Mouse (Mus musculus) heart, embryonic 13.5 days (tissue): ENCODE data around the gene Anpep. TPM values are rescaled to one million over a fixed set of nuclear protein-coding genes. Genes with fewer than 3 reads are reported as not detected.

Experiments
- ATAC-seq: fragments of 200-750 bp; cut with Nextera tagmentation; 2 replicates; pipeline ENCODE4 v1.8.0; 2017; ENCODE audit warnings: moderate TSS enrichment; ENCODE audit not compliant: insufficient number of reproducible peaks, low FRiP score, low TSS enrichment; ENCODE audit errors: extremely low read depth
- H3K27ac ChIP-seq: fragments of 300-500 bp; sonication (generic); replicated peaks from 2 replicates; pipeline ENCODE4 v1.5.1; 2015; ENCODE audit warnings: moderate library complexity, mild to moderate bottlenecking, inconsistent platforms
- H3K27me3 ChIP-seq: fragments of 300-500 bp; sonication (generic); replicated peaks from 2 replicates; pipeline ENCODE4 v1.6.1; 2015; ENCODE audit warnings: mild to moderate bottlenecking, inconsistent platforms
- H3K36me3 ChIP-seq: fragments of 300-500 bp; sonication (generic); 2 replicates; pipeline ENCODE4 v1.6.1; 2015; ENCODE audit warnings: mild to moderate bottlenecking, inconsistent platforms
- H3K4me1 ChIP-seq: fragments of 300-500 bp; sonication (generic); 2 replicates; pipeline ENCODE4 v1.6.1; 2015; ENCODE audit warnings: inconsistent platforms
- H3K4me2 ChIP-seq: fragments of 300-500 bp; sonication (generic); 2 replicates; pipeline ENCODE4 v1.6.1; 2015; ENCODE audit warnings: inconsistent platforms, mild to moderate bottlenecking, moderate library complexity
- H3K4me3 ChIP-seq: fragments of 300-500 bp; sonication (generic); 2 replicates; pipeline ENCODE4 v1.5.1; 2015; ENCODE audit warnings: moderate library complexity, mild to moderate bottlenecking, inconsistent platforms
- H3K9ac ChIP-seq: fragments of 300-500 bp; sonication (generic); 2 replicates; pipeline ENCODE4 v1.6.1; 2015; ENCODE audit warnings: inconsistent platforms, mild to moderate bottlenecking, moderate library complexity
- H3K9me3 ChIP-seq: fragments of 300-500 bp; sonication (generic); 2 replicates; pipeline ENCODE4 v1.6.1; 2016; ENCODE audit warnings: inconsistent platforms
- WGBS: fragments of 180-500 bp; shearing (Covaris S2); methylation state at CpG from one replicate; pipeline ENCODE4 v1.1.7; 2015; ENCODE audit warnings: mixed read lengths; 5-methylcytosine and 5-hydroxymethylcytosine counted together
- polyA plus RNA-seq: library from polyadenylated mRNA; unstranded; fragments of >200 nt; fragmentation: Nextera tagmentation; extraction: Ambion mirVana; gene quantifications from 2 replicates; pipeline ENCODE4 v1.2.1, GENCODE M21; 2015

The Anpep gene
- polyA plus RNA-seq, 1 experiment from 2014 or later: 7.3 TPM

DNA sequence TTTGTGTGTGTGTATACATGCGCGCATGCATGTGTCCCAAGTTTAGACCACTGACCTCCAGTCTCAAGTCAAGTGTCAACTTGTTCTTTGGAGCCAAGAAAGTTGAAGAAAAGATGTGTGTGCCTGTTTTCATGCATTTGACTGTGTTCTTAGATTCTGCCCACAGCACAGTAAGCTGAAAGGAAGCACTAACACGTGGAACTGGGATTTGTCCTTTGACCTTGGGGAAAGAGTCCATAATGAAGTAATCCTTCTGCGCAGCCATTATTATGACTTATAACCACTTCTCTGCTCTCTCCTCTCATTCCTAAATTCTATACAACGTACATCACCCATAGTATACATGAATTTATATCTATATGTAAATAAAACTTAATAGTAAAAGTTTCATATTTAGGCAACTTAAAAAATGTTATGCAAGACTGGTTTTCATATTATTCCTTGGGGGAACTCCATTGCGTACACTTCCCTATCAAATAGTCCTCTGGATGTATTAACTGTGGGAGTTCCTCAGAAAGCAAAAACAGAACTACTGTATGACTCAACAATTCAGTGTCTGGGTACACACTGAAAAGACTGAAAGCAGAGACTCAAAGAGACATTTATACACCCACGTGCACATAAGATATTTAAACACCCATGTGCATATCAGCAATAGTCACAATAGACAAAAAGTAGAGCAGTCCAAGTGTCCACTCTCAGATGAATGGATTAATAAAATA lies 22.9 kb upstream of the Anpep start:
- H3K36me3 ChIP-seq: peaks cover 45% of the 10 kb centered on the region
- no peak for ATAC-seq

GRCm38 (mm10) chr7:79881901-79882300 lies 21.0 kb upstream of the Anpep start:
- 90% methylated on average over 6 of the region's 6 CpGs for WGBS
- H3K4me1 ChIP-seq: peaks cover 11% of the 10 kb centered on the region; the same call in 1 of the 2 replicates

More for the DNA sequence above, 22.9 kb upstream of the Anpep start:
- Histone ChIP-seq H3K9me3 (no peaks in the 10 kb centered on the region), H3K4me3 (no peak overlapping the region), H3K4me1 (peaks cover 11% of the 10 kb centered on the region; the same call in 1 of the 2 replicates), H3K27ac (no peak overlapping the region), H3K4me2 (no peak overlapping the region), H3K27me3 (no peaks in the 10 kb centered on the region), H3K9ac (no peak overlapping the region)
- WGBS: 85% methylated on average over 7 of the region's 7 CpGs

DNA sequence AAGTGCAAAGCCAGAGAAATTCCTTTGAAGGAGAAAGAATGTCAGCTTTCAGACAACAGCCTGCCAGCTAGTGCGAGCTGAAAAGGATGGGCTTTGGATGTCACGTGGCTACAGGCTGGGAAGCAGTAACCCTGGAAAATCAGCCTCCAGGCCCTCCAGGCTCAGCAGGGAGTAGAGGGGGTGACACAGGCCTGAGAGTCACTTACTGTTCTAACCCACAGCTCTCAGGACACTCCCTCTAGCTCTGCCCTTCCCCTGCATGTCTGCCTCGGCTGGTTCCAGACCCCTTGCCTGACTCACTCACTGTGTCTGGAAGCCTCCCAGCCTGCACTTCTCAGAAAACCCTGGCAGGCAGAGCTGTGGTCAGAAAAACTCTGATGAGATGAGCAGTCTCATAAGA lies 20.1 kb upstream of the Anpep start:
- Histone ChIP-seq H3K27ac (no peak overlapping the region), H3K4me2 (no peak overlapping the region), H3K36me3 (peaks cover 44% of the 10 kb centered on the region), H3K9me3 (no peaks in the 10 kb centered on the region), H3K27me3 (no peaks in the 10 kb centered on the region), H3K4me1 (0 out of 2 replicates have a peak, but pooled peaks cover 6% of the 10 kb centered on the region), H3K4me3 (no peak overlapping the region), H3K9ac (no peak overlapping the region)
- ATAC-seq: no peak
- WGBS: 38% methylated on average over 3 of the region's 3 CpGs

More at GRCm38 (mm10) chr7:79881901-79882300, 21.0 kb upstream of the Anpep start:
- Histone ChIP-seq H3K27ac (no peak overlapping the region), H3K36me3 (peaks cover 44% of the 10 kb centered on the region), H3K9ac (no peak overlapping the region), H3K9me3 (no peaks in the 10 kb centered on the region), H3K27me3 (no peaks in the 10 kb centered on the region), H3K4me2 (no peak overlapping the region), H3K4me3 (no peak overlapping the region)
- no peak for ATAC-seq

DNA sequence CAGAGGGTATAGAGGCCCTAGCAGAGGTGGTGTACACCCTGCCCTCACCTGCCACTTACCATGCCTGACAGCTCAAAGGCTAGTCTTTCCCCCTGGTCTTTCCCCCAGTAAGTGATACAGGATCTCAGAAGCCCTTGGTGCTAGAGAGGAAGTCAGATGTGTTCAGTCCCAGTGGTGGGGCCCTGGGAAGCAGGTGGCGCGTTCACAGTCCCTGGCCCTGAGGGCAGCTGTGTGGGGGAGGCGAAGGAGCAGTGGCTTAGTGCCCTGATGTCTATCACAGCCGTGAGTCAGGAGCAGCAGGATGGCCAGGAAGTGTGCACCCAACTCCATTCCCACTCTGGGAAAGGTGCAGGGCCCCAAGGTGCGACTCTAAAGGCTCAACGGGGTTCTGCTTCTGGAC lies 19.2 kb upstream of the Anpep start:
- Histone ChIP-seq H3K4me1 (0 out of 2 replicates have a peak, but pooled peaks cover 6% of the 10 kb centered on the region), H3K9me3 (no peaks in the 10 kb centered on the region), H3K4me2 (no peak overlapping the region), H3K27me3 (no peaks in the 10 kb centered on the region), H3K4me3 (no peak overlapping the region), H3K27ac (no peak overlapping the region), H3K9ac (no peak overlapping the region), H3K36me3 (peaks cover 37% of the 10 kb centered on the region)
- WGBS: 85% methylated on average over 6 of the region's 6 CpGs
- ATAC-seq: no peak

DNA sequence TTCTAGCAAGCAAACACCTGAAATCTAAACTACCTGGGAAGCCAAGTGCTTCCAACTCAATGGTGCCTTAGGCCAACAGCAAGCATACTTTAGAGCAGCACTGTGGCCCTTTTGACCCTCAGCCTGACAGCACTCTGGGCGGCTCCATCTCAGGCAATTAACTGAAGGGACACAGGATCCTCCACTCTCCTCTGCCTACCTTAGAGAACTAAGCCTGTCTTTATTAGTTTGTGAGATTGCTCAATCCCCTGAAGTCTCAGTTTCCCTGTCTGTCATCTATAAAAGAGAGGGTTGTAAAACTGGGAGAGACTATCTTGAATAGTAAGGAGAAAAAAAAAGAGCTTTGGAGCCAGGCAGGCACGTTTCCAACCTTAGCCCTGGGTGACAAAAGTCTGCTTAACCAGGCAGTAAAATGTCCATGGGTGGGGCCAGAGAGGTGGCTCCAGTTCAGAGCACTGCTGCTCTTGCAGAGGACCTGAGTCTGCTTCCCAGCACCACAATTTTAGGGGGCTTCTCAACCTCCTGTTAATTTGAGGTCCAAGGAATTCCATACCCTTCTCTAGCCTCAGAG lies 17.7 kb upstream of the Anpep start:
- no peaks in the 10 kb centered on the region for H3K9me3 ChIP-seq
- WGBS: 64% methylated on average over 2 of the region's 2 CpGs
- no peak for ATAC-seq
- 0 out of 2 replicates have a peak, but pooled peaks cover 6% of the 10 kb centered on the region for H3K4me1 ChIP-seq
- no peak overlapping the region for H3K27ac ChIP-seq
- H3K4me2 ChIP-seq: no peak overlapping the region
- H3K36me3 ChIP-seq: peaks cover 34% of the 10 kb centered on the region
- H3K4me3 ChIP-seq: no peak overlapping the region
- no peaks in the 10 kb centered on the region for H3K27me3 ChIP-seq
- no peak overlapping the region for H3K9ac ChIP-seq

DNA sequence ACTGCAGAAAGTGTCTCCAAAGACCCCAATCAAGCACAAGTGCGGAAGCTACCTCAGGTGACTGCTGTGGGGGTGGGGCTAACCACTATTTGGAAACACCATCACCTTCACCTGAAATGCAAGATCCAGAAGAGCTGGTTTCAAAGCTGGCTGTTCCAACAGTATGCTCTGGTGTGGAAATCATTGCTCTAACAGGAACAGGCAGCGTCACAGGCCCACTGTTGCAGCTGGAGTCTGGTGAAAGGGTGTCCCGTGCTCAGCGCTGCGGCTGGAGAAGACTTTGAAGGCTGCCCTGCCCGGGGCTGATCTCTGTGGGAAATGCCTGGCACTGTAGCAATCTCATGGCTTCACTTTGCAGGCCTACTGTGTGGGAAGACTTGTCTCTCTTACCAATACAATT lies 12.5 kb upstream of the Anpep start:
- Histone ChIP-seq H3K27me3 (no peaks in the 10 kb centered on the region; the same call in 1 of the 2 replicates), H3K4me3 (no peak overlapping the region), H3K9me3 (no peaks in the 10 kb centered on the region), H3K9ac (no peak overlapping the region), H3K4me2 (no peak overlapping the region), H3K36me3 (peaks cover 2% of the 10 kb centered on the region; the same call in 1 of the 2 replicates), H3K4me1 (peaks cover 3% of the 10 kb centered on the region; the same call in 1 of the 2 replicates), H3K27ac (no peak overlapping the region)
- ATAC-seq: no peak
- 76% methylated on average over 6 of the region's 6 CpGs for WGBS

DNA sequence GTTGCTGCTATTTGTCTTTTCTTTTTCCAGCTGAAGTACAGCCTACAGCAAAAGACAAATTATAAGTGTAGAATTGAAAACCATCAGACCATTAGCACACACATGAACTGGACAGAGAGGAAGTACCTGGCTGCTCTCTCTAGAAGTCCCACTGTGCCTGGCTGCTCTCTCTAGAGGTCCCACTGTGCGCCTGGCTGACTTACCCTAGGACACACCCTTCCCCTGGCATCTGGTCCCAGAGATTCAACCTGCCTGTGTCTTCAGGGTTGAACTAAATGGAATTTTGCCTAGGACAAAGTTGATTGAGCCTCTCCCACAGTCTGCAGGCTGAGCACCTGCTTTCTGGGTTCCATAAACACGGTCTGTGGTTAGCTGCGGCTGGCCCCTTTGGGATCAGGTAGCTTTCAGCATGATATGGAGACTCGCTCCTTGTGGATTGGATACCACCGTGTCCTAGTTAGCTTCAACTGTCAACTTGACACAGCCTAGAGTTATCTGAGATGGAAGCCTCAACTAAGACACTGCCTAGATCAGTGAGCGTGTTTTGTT lies 11.0 kb upstream of the Anpep start:
- Histone ChIP-seq H3K36me3 (no peaks in the 10 kb centered on the region), H3K4me3 (no peak overlapping the region), H3K27me3 (no peaks in the 10 kb centered on the region; the same call in 1 of the 2 replicates), H3K9ac (no peak overlapping the region), H3K4me1 (peaks cover 3% of the 10 kb centered on the region; the same call in 1 of the 2 replicates), H3K4me2 (no peak overlapping the region), H3K9me3 (no peaks in the 10 kb centered on the region), H3K27ac (no peak overlapping the region)
- WGBS: 84% methylated on average over 6 of the region's 6 CpGs
- no peak for ATAC-seq

GRCm38 (mm10) chr7:79869072-79869719 lies 8.3 kb upstream of the Anpep start:
- H3K36me3 ChIP-seq: no peaks in the 10 kb centered on the region
- 54% methylated on average over 6 of the region's 6 CpGs for WGBS
- ATAC-seq: no peak

DNA sequence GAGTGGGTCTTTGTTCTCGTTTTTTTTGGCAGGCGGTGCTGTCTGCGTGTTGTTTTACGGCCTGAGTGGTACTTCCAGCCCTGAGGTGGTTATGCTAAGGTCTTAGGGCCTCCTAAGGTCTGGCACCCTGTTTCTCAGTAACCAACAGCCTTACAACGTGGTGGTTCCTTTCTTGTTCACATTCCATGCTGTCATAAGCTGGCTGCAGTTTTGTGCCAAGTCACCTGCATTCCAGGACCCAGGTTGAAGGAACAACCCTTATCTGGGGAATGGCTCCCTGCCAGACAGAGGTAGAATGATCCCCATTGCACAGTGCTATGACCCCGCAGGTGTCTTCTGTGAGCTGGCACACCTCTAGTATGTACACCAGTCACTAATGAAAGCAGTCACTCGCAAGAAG lies 7.6 kb upstream of the Anpep start:
- Histone ChIP-seq H3K27me3 (no peaks in the 10 kb centered on the region; the same call in 1 of the 2 replicates), H3K4me1 (peaks cover 3% of the 10 kb centered on the region; the same call in 1 of the 2 replicates), H3K4me2 (no peak overlapping the region), H3K27ac (no peak overlapping the region), H3K4me3 (no peak overlapping the region), H3K9me3 (no peaks in the 10 kb centered on the region), H3K9ac (no peak overlapping the region), H3K36me3 (no peaks in the 10 kb centered on the region)
- 69% methylated on average over 7 of the region's 7 CpGs for WGBS
- no peak for ATAC-seq

More at GRCm38 (mm10) chr7:79869072-79869719, 8.3 kb upstream of the Anpep start:
- H3K4me1 ChIP-seq: peaks cover 3% of the 10 kb centered on the region; the same call in 1 of the 2 replicates
- H3K4me2 ChIP-seq: no peak overlapping the region
- H3K27ac ChIP-seq: no peak overlapping the region
- H3K4me3 ChIP-seq: no peak overlapping the region
- H3K27me3 ChIP-seq: no peaks in the 10 kb centered on the region; the same call in 1 of the 2 replicates
- no peak overlapping the region for H3K9ac ChIP-seq
- no peaks in the 10 kb centered on the region for H3K9me3 ChIP-seq

GRCm38 (mm10) chr7:79867861-79868260 lies 7.0 kb upstream of the Anpep start:
- no peaks in the 10 kb centered on the region for H3K9me3 ChIP-seq
- no peak for ATAC-seq
- H3K4me1 ChIP-seq: peaks cover 3% of the 10 kb centered on the region; the same call in 1 of the 2 replicates
- no peak overlapping the region for H3K4me2 ChIP-seq
- 76% methylated on average over 13 of the region's 13 CpGs for WGBS
- H3K36me3 ChIP-seq: no peaks in the 10 kb centered on the region
- no peaks in the 10 kb centered on the region; the same call in 1 of the 2 replicates for H3K27me3 ChIP-seq
- H3K9ac ChIP-seq: no peak overlapping the region
- no peak overlapping the region for H3K27ac ChIP-seq
- H3K4me3 ChIP-seq: no peak overlapping the region
